Mouse (Mus musculus) heart, embryonic 11.5 days (tissue): ENCODE results near the gene Adgre5. TPM values are rescaled to one million over a fixed set of nuclear protein-coding genes. Genes with fewer than 3 reads are reported as not detected.
A peak's percentile ranks its signal among the peaks of the same experiment; 100 is the strongest.

Experiments used
- ATAC-seq: fragments of 200-750 bp; cut with Nextera tagmentation; replicated peaks from 2 replicates; pipeline ENCODE4 v1.8.0; 2017; ENCODE audit warnings: moderate library complexity; ENCODE audit not compliant: insufficient number of reproducible peaks, low FRiP score, low TSS enrichment
- H3K27ac ChIP-seq: fragments of 300-500 bp; sonication (generic); 2 replicates; pipeline ENCODE4 v1.5.1; 2014; ENCODE audit warnings: mild to moderate bottlenecking, low read depth, low read length
- H3K27me3 ChIP-seq: fragments of 300-500 bp; sonication (generic); 2 replicates; pipeline ENCODE4 v1.6.1; 2014; ENCODE audit warnings: mild to moderate bottlenecking, low read length, mixed read lengths; ENCODE audit not compliant: control insufficient read depth, insufficient read depth
- H3K36me3 ChIP-seq: fragments of 300-500 bp; sonication (generic); 2 replicates; pipeline ENCODE4 v1.6.1; 2014; ENCODE audit warnings: mild to moderate bottlenecking, low read length, moderate library complexity, mixed read lengths; ENCODE audit not compliant: control insufficient read depth, insufficient read depth
- H3K4me1 ChIP-seq: fragments of 300-500 bp; sonication (generic); 2 replicates; pipeline ENCODE4 v1.6.1; 2014; ENCODE audit warnings: low read length; ENCODE audit not compliant: control insufficient read depth, insufficient read depth
- H3K4me2 ChIP-seq: fragments of 300-500 bp; sonication (generic); 2 replicates; pipeline ENCODE4 v1.6.1; 2014; ENCODE audit warnings: mild to moderate bottlenecking, moderate library complexity
- H3K4me3 ChIP-seq: fragments of 300-500 bp; sonication (generic); 2 replicates; pipeline ENCODE4 v1.5.1; 2014; ENCODE audit warnings: low read depth, low read length
- H3K9ac ChIP-seq: fragments of 300-500 bp; sonication (generic); 2 replicates; pipeline ENCODE4 v1.6.1; 2014; ENCODE audit warnings: mild to moderate bottlenecking, low read depth, low read length, moderate library complexity
- H3K9me3 ChIP-seq: fragments of 300-500 bp; sonication (generic); replicated peaks from 2 replicates; pipeline ENCODE4 v1.6.1; 2016; ENCODE audit warnings: low read length; ENCODE audit not compliant: control insufficient read depth
- WGBS: fragments of 180-500 bp; shearing (Covaris S2); extraction: QIAGEN DNeasy Blood & Tissue Kit; methylation state at CpG from one replicate; pipeline ENCODE4 v1.1.7; 2014; ENCODE audit not compliant: insufficient replicate concordance; 5-methylcytosine and 5-hydroxymethylcytosine counted together
- polyA plus RNA-seq: library from polyadenylated mRNA; unstranded; fragments of >200 nt; fragmentation: Nextera tagmentation; extraction: Ambion mirVana; gene quantifications from 2 replicates; pipeline ENCODE4 v1.2.1, GENCODE M21; 2014

Adgre5 gene
- polyA plus RNA-seq, 1 experiment from 2014 or later, result 17.6 TPM

- Histone ChIP-seq H3K4me3 (no peak overlapping the region), H3K36me3 (peaks cover 59% of the 10 kb centered on the region), H3K4me1 (no peaks in the 10 kb centered on the region; the same call in 1 of the 2 replicates), H3K9me3 (no peaks in the 10 kb centered on the region), H3K4me2 (no peak overlapping the region), H3K27me3 (no peaks in the 10 kb centered on the region), H3K9ac (no peak overlapping the region), H3K27ac (no peak overlapping the region)
- no peak for ATAC-seq
- WGBS, result 83% methylated on average over 11 of the region's 11 CpGs
Measured at GRCm38 (mm10) chr8:83723447-83724083, 17.6 kb downstream of the Adgre5 start.

GRCm38 (mm10) chr8:83722631-83723030 is 18.5 kb downstream of the Adgre5 start:
- Histone ChIP-seq H3K27ac (no peak overlapping the region), H3K27me3 (no peaks in the 10 kb centered on the region), H3K4me2 (no peak overlapping the region), H3K4me3 (no peak overlapping the region), H3K9ac (no peak overlapping the region), H3K36me3 (peaks cover 59% of the 10 kb centered on the region), H3K4me1 (no peaks in the 10 kb centered on the region; the same call in 1 of the 2 replicates), H3K9me3 (no peaks in the 10 kb centered on the region)
- WGBS, result 87% methylated on average over 12 of the region's 12 CpGs
- ATAC-seq, result no peak

- Histone ChIP-seq H3K27ac (no peak overlapping the region), H3K4me1 (peaks cover 10% of the 10 kb centered on the region), H3K4me3 (no peak overlapping the region), H3K4me2 (no peak overlapping the region), H3K9ac (no peak overlapping the region), H3K27me3 (no peaks in the 10 kb centered on the region), H3K9me3 (no peaks in the 10 kb centered on the region), H3K36me3 (peaks cover 59% of the 10 kb centered on the region)
- no peak for ATAC-seq
- 89% methylated on average over 25 of the region's 25 CpGs for WGBS
Measured at GRCm38 (mm10) chr8:83721405-83722025, 19.6 kb downstream of the Adgre5 start.

- peaks cover 16% of the 10 kb centered on the region for H3K4me1 ChIP-seq
- no peak for ATAC-seq
- H3K4me3 ChIP-seq, result no peak overlapping the region
- H3K9ac ChIP-seq, result no peak overlapping the region
- H3K27me3 ChIP-seq, result no peaks in the 10 kb centered on the region
- H3K4me2 ChIP-seq, result no peak overlapping the region
- no peaks in the 10 kb centered on the region for H3K9me3 ChIP-seq
- H3K36me3 ChIP-seq, result peaks cover 52% of the 10 kb centered on the region
- H3K27ac ChIP-seq, result no peak overlapping the region
- 87% methylated on average over 2 of the region's 2 CpGs for WGBS
Measured at GRCm38 (mm10) chr8:83719693-83720092, 21.4 kb downstream of the Adgre5 start.

GRCm38 (mm10) chr8:83719048-83719447 is 22.1 kb downstream of the Adgre5 start:
- Histone ChIP-seq H3K9ac (no peak overlapping the region), H3K4me2 (no peak overlapping the region), H3K36me3 (peaks cover 48% of the 10 kb centered on the region), H3K9me3 (no peaks in the 10 kb centered on the region), H3K27me3 (no peaks in the 10 kb centered on the region), H3K4me3 (no peak overlapping the region), H3K4me1 (peaks cover 16% of the 10 kb centered on the region), H3K27ac (no peak overlapping the region)
- WGBS, result 89% methylated on average over 2 of the region's 2 CpGs
- ATAC-seq, result no peak

GRCm38 (mm10) chr8:83716563-83716962 is 24.6 kb downstream of the Adgre5 start:
- ATAC-seq, result no peak
- 54% methylated on average over 2 of the region's 2 CpGs for WGBS
- H3K9ac ChIP-seq, result peak overlapping the region; percentile 91; the same call in 1 of the 2 replicates

GRCm38 (mm10) chr8:83715771-83716170 is 25.4 kb downstream of the Adgre5 start:
- Histone ChIP-seq H3K36me3 (peaks cover 18% of the 10 kb centered on the region), H3K9me3 (no peaks in the 10 kb centered on the region), H3K4me1 (peaks cover 16% of the 10 kb centered on the region), H3K9ac (peak overlapping the region; percentile 91), H3K27me3 (no peaks in the 10 kb centered on the region), H3K4me3 (peak overlapping the region; percentile 95), H3K4me2 (peak overlapping the region; percentile 91), H3K27ac (peak overlapping the region; percentile 93)
- WGBS, result under 1% methylated on average over 17 of the region's 17 CpGs
- no peak for ATAC-seq

More at GRCm38 (mm10) chr8:83716563-83716962, 24.6 kb downstream of the Adgre5 start:
- H3K4me2 ChIP-seq, result peak overlapping the region; percentile 91
- peak overlapping the region; percentile 95 for H3K4me3 ChIP-seq
- no peaks in the 10 kb centered on the region for H3K9me3 ChIP-seq
- no peak overlapping the region for H3K27ac ChIP-seq
- H3K4me1 ChIP-seq, result peaks cover 16% of the 10 kb centered on the region
- peaks cover 24% of the 10 kb centered on the region for H3K36me3 ChIP-seq
- no peaks in the 10 kb centered on the region for H3K27me3 ChIP-seq

GRCm38 (mm10) chr8:83715031-83715690 is 26.0 kb downstream of the Adgre5 start, which contains the start of gene Ddx39:
Gene Ddx39, plus strand, starts transcription at chr8:83715177.
- peaks cover 12% of the 10 kb centered on the region for H3K36me3 ChIP-seq
- under 1% methylated on average over 63 of the region's 63 CpGs for WGBS
- H3K4me3 ChIP-seq, result peak within 1 kb of the TSS; percentile 95
- H3K9me3 ChIP-seq, result no peaks in the 10 kb centered on the region
- H3K27me3 ChIP-seq, result no peaks in the 10 kb centered on the region
- peaks cover 16% of the 10 kb centered on the region for H3K4me1 ChIP-seq
- ATAC-seq, result peak; percentile 99
- peak within 1 kb of the TSS; percentile 93 for H3K27ac ChIP-seq
- peak within 1 kb of the TSS; percentile 91 for H3K4me2 ChIP-seq
- peak within 1 kb of the TSS; percentile 91 for H3K9ac ChIP-seq
